ENCODE assay signal across 24 mouse cellular contexts in genomic region chr1:33245186-33245585, GRCm38 (mm10).
DNase-seq lines count a peak whose midpoint lies in the region; ATAC-seq lines count a peak whose summit lies in the region.
"Had no signal": no experiment of that assay in that cellular context is flagged by ENCODE, and none has a peak within 500 bp of the region (broad histone marks: within the 10 kb centered on the region; RNA-seq: fewer than 3 reads in every experiment).

No protein-coding gene starts in this region.

- H3K9me3 ChIP-seq in embryonic facial prominence, embryonic 11.5 days (replicated peaks; ENCODE audit: control insufficient read depth, low read length): no peaks in the 10 kb centered on the region
- no peaks in the 10 kb centered on the region for H3K9me3 ChIP-seq in embryonic facial prominence, embryonic 10.5 days
- H3K9me3 ChIP-seq in embryonic facial prominence, embryonic 13.5 days: no peaks in the 10 kb centered on the region
- H3K9me3 ChIP-seq: embryonic facial prominence, embryonic 15.5 days; heart, embryonic 12.5 days; heart, embryonic 15.5 days; hindbrain, embryonic 10.5 days; hindbrain, embryonic 13.5 days; intestine, embryonic 15.5 days had no signal

- H3K9ac ChIP-seq in embryonic facial prominence, embryonic 11.5 days (replicated peaks; ENCODE audit: low read length): no peak overlapping the region
- no peak overlapping the region for H3K9ac ChIP-seq in embryonic facial prominence, embryonic 13.5 days
- H3K9ac ChIP-seq: embryonic facial prominence, embryonic 15.5 days; forebrain, postnatal 0 days; heart, embryonic 12.5 days; heart, embryonic 15.5 days; hindbrain, embryonic 13.5 days; intestine, embryonic 15.5 days had no signal

- no peak overlapping the region for H3K4me3 ChIP-seq in embryonic facial prominence, embryonic 11.5 days (ENCODE audit: low read depth, low read length)
- H3K4me3 ChIP-seq in embryonic facial prominence, embryonic 10.5 days: no peak overlapping the region
- no peak overlapping the region for H3K4me3 ChIP-seq in embryonic facial prominence, embryonic 13.5 days
- H3K4me3 ChIP-seq: embryonic facial prominence, embryonic 15.5 days; heart, embryonic 12.5 days; heart, embryonic 15.5 days; hindbrain, embryonic 10.5 days; hindbrain, embryonic 13.5 days; intestine, embryonic 15.5 days had no signal

- H3K4me1 ChIP-seq in embryonic facial prominence, embryonic 11.5 days (ENCODE audit: control insufficient read depth, insufficient read depth, low read length): no peaks in the 10 kb centered on the region
- H3K4me1 ChIP-seq in embryonic facial prominence, embryonic 10.5 days: no peaks in the 10 kb centered on the region
- H3K4me1 ChIP-seq in embryonic facial prominence, embryonic 13.5 days: peaks cover 14% of the 10 kb centered on the region
- H3K4me1 ChIP-seq: heart, embryonic 12.5 days; hindbrain, embryonic 10.5 days; hindbrain, embryonic 13.5 days; intestine, embryonic 15.5 days had no signal

- ATAC-seq in embryonic facial prominence, embryonic 11.5 days (replicated peaks; ENCODE audit: insufficient number of reproducible peaks, low FRiP score, low TSS enrichment, low read depth): no peak
- no peak for ATAC-seq in embryonic facial prominence, embryonic 13.5 days (ENCODE audit: insufficient number of reproducible peaks, insufficient read depth, low FRiP score, low TSS enrichment, low read depth)
- ATAC-seq: activated CD4-positive, CD25-positive, alpha-beta regulatory T cell, adult 4 months; forebrain, embryonic 14.5 days; forebrain, postnatal 0 days; hindbrain, embryonic 16.5 days; intestine, embryonic 15.5 days had no signal

- no peaks in the 10 kb centered on the region for H3K27me3 ChIP-seq in embryonic facial prominence, embryonic 11.5 days (ENCODE audit: control insufficient read depth, insufficient read depth, low read length)
- no peaks in the 10 kb centered on the region for H3K27me3 ChIP-seq in embryonic facial prominence, embryonic 10.5 days (replicated peaks; ENCODE audit: low read depth, poor library complexity, severe bottlenecking)
- peaks cover 6% of the 10 kb centered on the region; the same call in 1 of the 2 replicates for H3K27me3 ChIP-seq in embryonic facial prominence, embryonic 13.5 days
- H3K27me3 ChIP-seq: embryonic facial prominence, embryonic 15.5 days; heart, embryonic 12.5 days; heart, embryonic 15.5 days; hindbrain, embryonic 13.5 days; intestine, embryonic 15.5 days had no signal

- H3K36me3 ChIP-seq in embryonic facial prominence, embryonic 11.5 days (replicated peaks; ENCODE audit: control insufficient read depth, insufficient read depth, low read depth, low read length): no peaks in the 10 kb centered on the region
- no peaks in the 10 kb centered on the region for H3K36me3 ChIP-seq in embryonic facial prominence, embryonic 10.5 days (replicated peaks)
- no peaks in the 10 kb centered on the region for H3K36me3 ChIP-seq in embryonic facial prominence, embryonic 13.5 days
- H3K36me3 ChIP-seq: embryonic facial prominence, embryonic 15.5 days; heart, embryonic 12.5 days; heart, embryonic 15.5 days; hindbrain, embryonic 10.5 days; hindbrain, embryonic 13.5 days; intestine, embryonic 15.5 days had no signal

- no peak overlapping the region for H3K4me2 ChIP-seq in embryonic facial prominence, embryonic 11.5 days (ENCODE audit: low read depth, low read length)
- peak overlapping the region; percentile 1; the same call in 1 of the 2 replicates for H3K4me2 ChIP-seq in embryonic facial prominence, embryonic 13.5 days
- H3K4me2 ChIP-seq: embryonic facial prominence, embryonic 15.5 days; heart, embryonic 12.5 days; heart, embryonic 15.5 days; hindbrain, embryonic 13.5 days; intestine, embryonic 15.5 days had no signal

- H3K27ac ChIP-seq in embryonic facial prominence, embryonic 11.5 days (replicated peaks; ENCODE audit: low read depth, low read length): no peak overlapping the region
- H3K27ac ChIP-seq in embryonic facial prominence, embryonic 10.5 days (replicated peaks): no peak overlapping the region
- no peak overlapping the region for H3K27ac ChIP-seq in embryonic facial prominence, embryonic 13.5 days
- H3K27ac ChIP-seq: embryonic facial prominence, embryonic 15.5 days; heart, embryonic 15.5 days; hindbrain, embryonic 10.5 days; hindbrain, embryonic 13.5 days; intestine, embryonic 15.5 days had no signal

- WGBS in embryonic facial prominence, embryonic 11.5 days: 49% methylated on average over 4 of the region's 4 CpGs
- WGBS in embryonic facial prominence, embryonic 10.5 days: 69% methylated on average over 4 of the region's 4 CpGs
- WGBS in embryonic facial prominence, embryonic 13.5 days: 25% methylated on average over 4 of the region's 4 CpGs

- DNase-seq in embryonic facial prominence, embryonic 11.5 days (ENCODE audit: low spot score): peak; percentile 50
- no peak for DNase-seq in embryonic facial prominence, embryonic 10.5 days (ENCODE audit: low spot score)
- DNase-seq in forelimb bud, embryonic 11.5 days (ENCODE audit: low read depth, low spot score): peak; percentile 16
- DNase-seq in left cerebral cortex, adult 8-10 months (ENCODE audit: low spot score in 2 of 2): no peak
- no peak for DNase-seq in ovary, postnatal 14 days (ENCODE audit: low spot score)
- DNase-seq: adrenal gland, adult 8-10 months; cerebellum, adult 11-12 months; cerebellum, adult 8-10 months; forebrain, postnatal 0 days; gastrocnemius, postnatal 14 days; heart, adult 18-20 months; heart, postnatal 10 days; heart, postnatal 36 days; kidney, adult 11 months had no signal

Comparison
In these comparisons a context has a peak if more than half of its experiments do, and no peak if none do; other contexts are left out.
1. DNase-seq: peak in embryonic facial prominence, embryonic 11.5 days (single experiment) and forelimb bud, embryonic 11.5 days (single experiment); none in embryonic facial prominence, embryonic 10.5 days (single experiment), left cerebral cortex, adult 8-10 months (0 of 2) and ovary, postnatal 14 days (single experiment).